Mouse (Mus musculus): ENCODE measurements around the gene Dnajc7. TPM values are rescaled to one million over a fixed set of nuclear protein-coding genes. Genes with fewer than 3 reads are reported as not detected.
A peak's percentile ranks its signal among the peaks of the same experiment; 100 is the strongest.
"Not testable (repeated sequence)": the region's sequence is repeated elsewhere in the genome, so short reads cannot be mapped to it uniquely, and the experiment has no call there.

Dnajc7 gene
- total RNA-seq, 2 experiments from 2014 or later = 93.5 to 103 TPM

GRCm38 (mm10) chr11:100585148-100585547 is 34.8 kb downstream of the Dnajc7 start:
- no peak for ATAC-seq (replicated peaks; ENCODE audit: low FRiP score, poor library complexity, severe bottlenecking)

DNA sequence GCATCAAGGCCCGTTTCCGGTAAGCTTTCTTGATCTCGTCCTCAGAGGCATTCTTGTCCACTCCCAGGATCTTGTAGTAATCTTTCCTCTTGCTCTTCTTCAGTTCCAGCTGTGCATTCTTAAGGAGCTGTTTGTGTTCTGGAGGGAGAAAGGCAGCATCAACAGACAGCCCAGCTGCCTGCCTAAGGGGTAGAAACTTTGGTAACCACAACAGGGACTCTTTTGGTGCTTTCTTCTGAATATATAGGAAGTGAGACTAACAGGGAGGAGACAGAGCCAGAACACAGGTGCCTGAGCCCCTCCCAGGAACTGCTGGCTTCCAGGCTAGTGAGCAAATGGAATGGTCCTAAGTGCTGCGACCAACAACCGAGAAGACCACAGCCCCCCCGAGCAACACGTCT is 35.4 kb downstream of the Dnajc7 start:
- ATAC-seq (replicated peaks; ENCODE audit: low FRiP score, poor library complexity, severe bottlenecking) = no peak

DNA sequence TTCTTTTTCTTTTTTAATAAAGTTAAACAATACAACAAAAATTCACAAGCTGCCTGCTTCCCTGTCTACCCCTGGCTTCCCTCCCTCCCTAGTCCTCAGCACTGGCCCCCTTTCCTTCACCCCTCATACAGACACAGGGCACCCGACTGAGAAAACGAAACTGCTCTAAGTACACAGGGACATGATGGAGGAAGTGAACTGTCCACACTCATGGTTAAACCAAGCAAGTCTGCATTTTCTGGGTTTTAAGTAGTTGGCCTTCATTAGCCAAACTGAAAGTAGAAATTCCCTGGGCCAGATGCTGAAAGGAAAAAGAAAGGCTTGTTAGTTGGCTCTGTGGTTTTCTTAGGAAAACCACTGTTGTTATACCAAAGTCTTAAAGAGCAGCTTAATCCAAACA is 37.1 kb downstream of the Dnajc7 start:
- no peak for ATAC-seq (replicated peaks; ENCODE audit: low FRiP score, poor library complexity, severe bottlenecking)

DNA sequence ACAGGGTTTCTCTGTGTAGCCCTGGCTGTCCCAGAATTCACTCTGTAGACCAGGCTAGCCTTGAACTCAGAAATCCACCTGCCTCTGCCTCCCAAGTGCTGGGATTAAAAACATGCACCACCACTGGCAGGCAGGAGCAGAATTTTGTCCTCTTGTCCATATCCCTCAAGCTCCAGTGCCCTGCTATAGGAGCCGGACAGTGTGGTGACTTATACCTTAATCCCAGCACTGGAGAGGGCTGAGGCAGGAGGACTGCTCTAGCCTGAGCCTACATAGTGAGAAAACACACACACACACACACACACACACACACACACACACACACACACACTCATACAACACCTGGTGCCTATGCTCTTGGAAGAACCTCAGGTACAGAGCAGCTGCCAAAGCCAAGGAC is 37.6 kb downstream of the Dnajc7 start:
- not testable (repeated sequence) for ATAC-seq (replicated peaks; ENCODE audit: low FRiP score, poor library complexity, severe bottlenecking)

DNA sequence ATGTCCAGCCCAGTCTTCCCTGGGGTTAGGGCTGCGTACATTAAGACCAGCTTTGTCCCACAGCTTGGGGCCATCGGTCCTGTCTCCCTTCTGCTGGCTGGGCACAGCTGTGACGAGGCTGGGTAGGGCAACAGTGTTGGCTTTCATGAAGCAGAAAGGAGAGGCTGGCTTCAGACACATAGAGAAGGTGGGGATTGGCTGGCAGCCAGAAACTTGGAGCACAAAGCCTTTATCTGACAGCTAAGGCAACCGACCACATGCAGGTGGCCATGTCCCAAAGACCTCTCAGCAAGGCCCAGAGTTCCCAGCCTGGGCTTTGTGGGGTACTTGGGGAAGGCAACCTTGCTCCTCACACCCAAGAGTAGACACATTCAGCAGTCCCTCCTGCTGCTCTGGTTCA is 38.2 kb downstream of the Dnajc7 start:
- no peak for ATAC-seq (replicated peaks; ENCODE audit: low FRiP score, poor library complexity, severe bottlenecking)

DNA sequence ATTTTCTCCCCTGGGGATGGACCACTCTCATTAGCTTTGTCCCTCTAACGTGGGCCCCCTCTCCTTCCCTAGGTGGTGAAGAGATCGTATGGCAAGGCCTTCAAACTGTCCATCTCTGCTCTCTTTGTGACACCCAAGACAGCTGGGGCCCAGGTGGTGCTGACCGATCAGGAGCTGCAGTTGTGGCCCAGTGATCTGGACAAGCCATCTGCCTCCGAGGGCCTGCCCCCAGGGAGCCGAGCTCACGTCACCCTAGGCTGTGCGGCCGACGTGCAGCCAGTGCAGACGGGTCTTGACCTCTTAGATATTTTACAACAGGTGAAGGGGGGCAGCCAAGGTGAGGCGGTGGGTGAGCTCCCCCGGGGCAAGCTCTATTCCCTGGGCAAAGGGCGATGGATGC is 39.7 kb downstream of the Dnajc7 start:
- ATAC-seq (replicated peaks; ENCODE audit: low FRiP score, poor library complexity, severe bottlenecking) = no peak

GRCm38 (mm10) chr11:100579116-100579799 is 40.7 kb downstream of the Dnajc7 start:
- ATAC-seq (replicated peaks; ENCODE audit: low FRiP score, poor library complexity, severe bottlenecking) = no peak

- no peak for ATAC-seq (replicated peaks; ENCODE audit: low FRiP score, poor library complexity, severe bottlenecking)
Observed at GRCm38 (mm10) chr11:100577852-100578599, 41.9 kb downstream of the Dnajc7 start.

DNA sequence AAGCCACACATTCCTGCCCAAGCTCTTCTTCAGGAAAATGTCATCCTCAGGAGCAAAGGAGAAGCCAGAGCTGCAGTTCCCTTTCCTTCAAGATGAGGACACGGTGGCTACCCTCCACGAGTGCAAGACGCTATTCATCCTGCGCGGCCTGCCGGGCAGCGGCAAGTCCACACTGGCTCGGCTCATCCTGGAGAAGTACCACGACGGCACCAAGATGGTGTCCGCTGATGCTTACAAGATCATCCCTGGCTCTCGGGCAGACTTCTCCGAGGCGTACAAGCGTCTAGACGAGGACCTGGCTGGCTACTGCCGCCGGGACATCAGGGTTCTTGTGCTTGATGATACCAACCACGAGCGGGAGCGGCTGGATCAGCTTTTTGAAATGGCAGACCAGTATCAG is 43.7 kb downstream of the Dnajc7 start:
- ATAC-seq (replicated peaks; ENCODE audit: low FRiP score, poor library complexity, severe bottlenecking) = no peak

DNA sequence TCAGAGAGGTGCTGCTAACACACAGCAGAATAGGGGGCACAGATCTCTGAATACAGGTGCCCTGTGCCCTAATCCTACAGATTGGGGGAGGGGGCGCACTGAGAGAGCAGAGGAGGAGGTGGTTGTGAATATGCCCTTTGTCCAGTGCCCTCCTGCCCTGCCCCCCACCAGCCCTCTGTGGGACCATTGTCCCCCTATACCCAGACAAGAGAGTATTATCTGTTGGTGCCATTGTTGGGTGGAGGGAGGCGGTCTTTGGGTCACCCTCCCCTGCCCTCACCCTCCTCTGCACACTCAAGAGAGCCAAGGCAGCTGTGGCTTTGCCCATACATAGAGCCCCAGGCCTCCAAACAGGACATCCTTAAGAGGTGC is 44.5 kb downstream of the Dnajc7 start:
- ATAC-seq (replicated peaks; ENCODE audit: low FRiP score, poor library complexity, severe bottlenecking) = no peak

- ATAC-seq (replicated peaks; ENCODE audit: low FRiP score, poor library complexity, severe bottlenecking) = peak; percentile 52
Observed at GRCm38 (mm10) chr11:100574708-100575483, 45.1 kb downstream of the Dnajc7 start, which contains the start of gene Cnp. Cnp (plus strand) TSS chr11:100574904.

GRCm38 (mm10) chr11:100574188-100574587 is 45.8 kb downstream of the Dnajc7 start:
- no peak for ATAC-seq (replicated peaks; ENCODE audit: low FRiP score, poor library complexity, severe bottlenecking)

DNA sequence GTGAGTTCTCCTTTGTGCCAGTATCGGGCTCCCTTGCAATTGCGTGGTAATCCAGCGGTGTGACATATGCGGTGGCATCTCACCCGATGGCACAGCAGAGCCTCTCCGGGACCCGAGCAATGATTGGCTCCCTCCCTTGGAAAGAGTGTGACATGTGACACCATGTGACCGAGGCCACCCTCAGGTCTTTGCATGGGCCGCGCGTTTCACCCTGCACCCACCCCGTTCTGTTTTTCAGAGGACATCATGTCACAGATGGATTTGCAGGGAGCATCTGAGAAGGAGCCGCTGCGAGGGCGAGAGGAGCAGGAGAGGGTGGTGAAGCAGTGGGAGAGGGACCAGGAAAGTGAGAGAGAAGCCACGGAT is 48.8 kb downstream of the Dnajc7 start:
- peak; percentile 21; the same call in 1 of the 2 replicates for ATAC-seq (replicated peaks; ENCODE audit: low FRiP score, poor library complexity, severe bottlenecking)

DNA sequence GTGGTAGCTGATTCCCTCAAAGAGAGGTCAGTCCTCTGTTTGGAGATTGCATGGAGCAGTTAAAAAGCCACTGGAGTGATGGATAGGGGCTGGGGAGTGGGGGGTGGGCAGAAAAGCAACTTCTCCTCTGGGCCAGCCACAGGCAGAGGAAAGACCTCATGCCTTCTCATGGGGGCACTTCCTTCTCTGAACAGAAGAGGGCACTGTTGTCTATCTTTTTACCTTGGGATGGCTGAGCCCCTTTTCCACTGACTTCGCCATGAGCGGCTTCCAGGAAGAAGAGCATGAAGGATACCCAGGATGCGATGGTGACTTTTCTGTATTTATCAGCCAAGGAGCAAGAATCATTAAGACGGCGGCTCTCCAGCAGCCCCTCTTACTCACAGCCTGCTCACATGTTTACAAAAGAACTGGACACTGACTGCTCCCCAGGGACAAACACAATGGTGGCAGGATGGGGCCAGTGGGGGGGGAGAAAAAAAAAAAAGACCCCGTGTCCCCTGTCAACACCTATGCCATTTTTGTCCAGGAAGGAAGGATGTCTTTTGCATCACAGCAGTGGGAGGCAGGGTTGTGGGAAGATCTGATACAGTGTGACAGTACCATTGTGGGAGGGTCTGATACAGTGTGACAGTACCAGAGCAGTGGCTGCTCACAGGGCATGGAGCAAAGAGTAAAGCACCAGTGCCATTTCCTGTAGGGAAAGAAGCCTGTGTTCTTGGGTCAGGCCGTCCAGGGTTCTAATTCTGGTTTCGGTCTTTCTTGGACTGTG is 49.4 kb downstream of the Dnajc7 start:
- ATAC-seq (replicated peaks; ENCODE audit: low FRiP score, poor library complexity, severe bottlenecking) = peak; percentile 60

- no peak for ATAC-seq (replicated peaks; ENCODE audit: low FRiP score, poor library complexity, severe bottlenecking)
Observed at GRCm38 (mm10) chr11:100569789-100570188, 50.2 kb downstream of the Dnajc7 start.

DNA sequence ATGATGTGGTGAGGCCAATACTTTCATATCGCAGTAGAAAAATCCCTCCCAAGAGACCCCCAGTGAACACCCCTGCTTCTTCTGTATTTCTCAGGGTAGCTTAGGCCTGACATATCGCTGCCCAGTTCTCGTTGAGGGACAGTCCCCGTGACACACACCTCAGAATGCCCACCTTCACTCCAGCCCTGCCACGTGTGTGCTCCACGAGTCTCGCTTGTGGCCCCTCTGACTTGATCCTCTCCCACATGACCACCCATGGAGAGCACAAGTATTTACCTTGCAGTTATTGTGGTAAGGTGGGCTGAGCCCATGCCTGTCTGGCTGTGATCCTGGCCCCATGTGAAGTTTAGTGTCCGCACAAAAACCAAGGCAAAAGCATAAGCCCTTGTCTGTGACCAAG is 51.3 kb downstream of the Dnajc7 start:
- no peak for ATAC-seq (replicated peaks; ENCODE audit: low FRiP score, poor library complexity, severe bottlenecking)

- ATAC-seq (replicated peaks; ENCODE audit: low FRiP score, poor library complexity, severe bottlenecking) = no peak
Observed at GRCm38 (mm10) chr11:100567815-100568245, 52.1 kb downstream of the Dnajc7 start.

- ATAC-seq (replicated peaks; ENCODE audit: low FRiP score, poor library complexity, severe bottlenecking) = no peak
Observed at GRCm38 (mm10) chr11:100567229-100567628, 52.7 kb downstream of the Dnajc7 start.

DNA sequence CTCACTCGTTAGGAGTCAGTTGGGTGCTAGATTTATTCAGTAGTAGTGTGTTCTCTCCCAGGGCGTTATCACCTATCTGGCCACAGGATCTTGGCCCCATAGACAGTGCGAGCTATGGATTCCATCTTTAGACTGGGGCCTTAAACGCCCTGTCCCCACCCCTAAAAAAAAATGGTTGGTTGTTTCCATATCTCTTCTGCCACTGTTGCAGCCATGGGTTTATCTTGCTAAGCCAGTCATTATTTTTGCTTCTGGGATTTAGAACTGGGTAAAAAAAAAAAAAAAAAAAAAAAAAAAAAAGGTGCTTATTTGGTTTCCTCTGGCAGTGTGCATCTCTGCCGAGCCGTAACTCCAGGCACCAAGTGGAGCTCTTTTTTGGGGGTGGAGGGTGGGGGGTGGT is 55.3 kb downstream of the Dnajc7 start:
- ATAC-seq (replicated peaks; ENCODE audit: low FRiP score, poor library complexity, severe bottlenecking) = no peak

GRCm38 (mm10) chr11:100564297-100564696 is 55.7 kb downstream of the Dnajc7 start:
- ATAC-seq (replicated peaks; ENCODE audit: low FRiP score, poor library complexity, severe bottlenecking) = no peak

All from erythroid progenitor cell, adult 5-6 weeks (primary cell).